Mouse (Mus musculus): Measurements from ENCODE around the gene Rasl10b. TPM values are rescaled to one million over a fixed set of nuclear protein-coding genes. Genes with fewer than 3 reads are reported as not detected.

Gene Rasl10b
- polyA plus RNA-seq, 2 experiments, result 0.06 to 0.31 TPM

- H3K4me1 ChIP-seq (replicated peaks; ENCODE audit: control insufficient read depth in 2 of 2, insufficient read depth in 2 of 2, low read length in 1 of 2), result peaks cover 0 to 4% of the 10 kb centered on the region in 2 experiments; a peak in 2 of 4 replicates
- no peak for DNase-seq (ENCODE audit: low read depth in 3 of 3, low spot score in 3 of 3)
- no peak for TF ChIP-seq CTCF (IDR thresholded peaks at IDR 0.05; ENCODE audit: low read depth)
- TF ChIP-seq EP300 (IDR thresholded peaks at IDR 0.05; ENCODE audit: low read depth), result no peak
- no peaks in the 10 kb centered on the region for H3K9me3 ChIP-seq (ENCODE audit: control insufficient read depth, low read length)
- no peak overlapping the region for H3K9ac ChIP-seq (replicated peaks)
- 85% methylated on average over 1 of the region's 1 CpGs for WGBS (ENCODE audit: insufficient replicate concordance)
- no peak overlapping the region for H3K4me2 ChIP-seq (ENCODE audit: low read depth)
- no peaks in the 10 kb centered on the region for H3K27me3 ChIP-seq (ENCODE audit: control insufficient read depth, insufficient read depth, low read length)
- H3K4me3 ChIP-seq (ENCODE audit: insufficient read depth in 1 of 2, low read depth in 2 of 2, low read length in 2 of 2), result no peak overlapping the region
- no peak overlapping the region for H3K27ac ChIP-seq
- no peak for ATAC-seq (ENCODE audit: insufficient read depth)
- H3K36me3 ChIP-seq (replicated peaks; ENCODE audit: control insufficient read depth, insufficient read depth, low read depth), result no peaks in the 10 kb centered on the region; the same call in 1 of the 2 replicates
These were observed 25.4 kb upstream of the Rasl10b start for GRCm38 (mm10) chr11:83383532-83383887.

- no peaks in the 10 kb centered on the region for H3K9me3 ChIP-seq (ENCODE audit: control insufficient read depth, low read length)
- WGBS (ENCODE audit: insufficient replicate concordance), result 83% methylated on average over 4 of the region's 4 CpGs
- no peak overlapping the region for H3K9ac ChIP-seq (replicated peaks)
- DNase-seq (ENCODE audit: low read depth in 3 of 3, low spot score in 3 of 3), result no peak
- H3K27me3 ChIP-seq (ENCODE audit: control insufficient read depth, insufficient read depth, low read length), result no peaks in the 10 kb centered on the region
- TF ChIP-seq EP300 (IDR thresholded peaks at IDR 0.05; ENCODE audit: low read depth) (no peak), CTCF (IDR thresholded peaks at IDR 0.05; ENCODE audit: low read depth) (no peak)
- H3K4me1 ChIP-seq (replicated peaks; ENCODE audit: control insufficient read depth in 2 of 2, insufficient read depth in 2 of 2, low read length in 1 of 2), result no peaks in the 10 kb centered on the region
- no peak overlapping the region for H3K4me2 ChIP-seq (ENCODE audit: low read depth)
- H3K36me3 ChIP-seq (replicated peaks; ENCODE audit: control insufficient read depth, insufficient read depth, low read depth), result peaks cover 7% of the 10 kb centered on the region
- H3K4me3 ChIP-seq (ENCODE audit: insufficient read depth in 1 of 2, low read depth in 2 of 2, low read length in 2 of 2), result no peak overlapping the region
- no peak overlapping the region for H3K27ac ChIP-seq
- ATAC-seq (ENCODE audit: insufficient read depth), result no peak
These were observed 15.9 kb upstream of the Rasl10b start for GRCm38 (mm10) chr11:83393062-83393461.

- DNase-seq (ENCODE audit: low read depth in 3 of 3, low spot score in 3 of 3) (no peak), ATAC-seq (ENCODE audit: insufficient read depth) (no peak)
- Histone ChIP-seq H3K9ac (replicated peaks) (no peak overlapping the region), H3K9me3 (ENCODE audit: control insufficient read depth, low read length) (no peaks in the 10 kb centered on the region), H3K36me3 (replicated peaks; ENCODE audit: control insufficient read depth, insufficient read depth, low read depth) (peaks cover 11% of the 10 kb centered on the region), H3K4me2 (ENCODE audit: low read depth) (no peak overlapping the region), H3K27ac (no peak overlapping the region), H3K27me3 (ENCODE audit: control insufficient read depth, insufficient read depth, low read length) (no peaks in the 10 kb centered on the region), H3K4me3 (ENCODE audit: insufficient read depth in 1 of 2, low read depth in 2 of 2, low read length in 2 of 2) (no peak overlapping the region), H3K4me1 (replicated peaks; ENCODE audit: control insufficient read depth in 2 of 2, insufficient read depth in 2 of 2, low read length in 1 of 2) (no peaks in the 10 kb centered on the region)
- WGBS (ENCODE audit: insufficient replicate concordance), result 56% methylated on average over 6 of the region's 6 CpGs
- TF ChIP-seq CTCF (IDR thresholded peaks at IDR 0.05; ENCODE audit: low read depth) (no peak), EP300 (IDR thresholded peaks at IDR 0.05; ENCODE audit: low read depth) (no peak)
These were observed 14.0 kb upstream of the Rasl10b start for GRCm38 (mm10) chr11:83394802-83395439.

GRCm38 (mm10) chr11:83397626-83398025 is 11.3 kb upstream of the Rasl10b start:
- Histone ChIP-seq H3K4me2 (ENCODE audit: low read depth) (no peak overlapping the region), H3K4me3 (ENCODE audit: insufficient read depth in 1 of 2, low read depth in 2 of 2, low read length in 2 of 2) (no peak overlapping the region), H3K27ac (no peak overlapping the region), H3K9ac (replicated peaks) (no peak overlapping the region), H3K9me3 (ENCODE audit: control insufficient read depth, low read length) (no peaks in the 10 kb centered on the region), H3K27me3 (ENCODE audit: control insufficient read depth, insufficient read depth, low read length) (no peaks in the 10 kb centered on the region), H3K36me3 (replicated peaks; ENCODE audit: control insufficient read depth, insufficient read depth, low read depth) (peaks cover 10% of the 10 kb centered on the region), H3K4me1 (replicated peaks; ENCODE audit: control insufficient read depth in 2 of 2, insufficient read depth in 2 of 2, low read length in 1 of 2) (no peaks in the 10 kb centered on the region)
- no peak for ATAC-seq (ENCODE audit: insufficient read depth)
- WGBS (ENCODE audit: insufficient replicate concordance), result 83% methylated on average over 7 of the region's 7 CpGs
- TF ChIP-seq CTCF (IDR thresholded peaks at IDR 0.05; ENCODE audit: low read depth) (no peak), EP300 (IDR thresholded peaks at IDR 0.05; ENCODE audit: low read depth) (no peak)
- DNase-seq (ENCODE audit: low read depth in 3 of 3, low spot score in 3 of 3), result no peak

GRCm38 (mm10) chr11:83398724-83399123 is 10.2 kb upstream of the Rasl10b start:
- no peaks in the 10 kb centered on the region for H3K27me3 ChIP-seq (ENCODE audit: control insufficient read depth, insufficient read depth, low read length)
- no peak overlapping the region for H3K9ac ChIP-seq (replicated peaks)
- ATAC-seq (ENCODE audit: insufficient read depth), result no peak
- no peaks in the 10 kb centered on the region for H3K4me1 ChIP-seq (replicated peaks; ENCODE audit: control insufficient read depth in 2 of 2, insufficient read depth in 2 of 2, low read length in 1 of 2)
- no peaks in the 10 kb centered on the region for H3K9me3 ChIP-seq (ENCODE audit: control insufficient read depth, low read length)
- WGBS (ENCODE audit: insufficient replicate concordance), result 50% methylated on average over 5 of the region's 5 CpGs
- H3K36me3 ChIP-seq (replicated peaks; ENCODE audit: control insufficient read depth, insufficient read depth, low read depth), result peaks cover 10% of the 10 kb centered on the region
- H3K4me3 ChIP-seq (ENCODE audit: insufficient read depth in 1 of 2, low read depth in 2 of 2, low read length in 2 of 2), result no peak overlapping the region
- DNase-seq (ENCODE audit: low read depth in 3 of 3, low spot score in 3 of 3), result no peak
- no peak overlapping the region for H3K27ac ChIP-seq
- TF ChIP-seq EP300 (IDR thresholded peaks at IDR 0.05; ENCODE audit: low read depth), result no peak
- TF ChIP-seq CTCF (IDR thresholded peaks at IDR 0.05; ENCODE audit: low read depth), result no peak
- H3K4me2 ChIP-seq (ENCODE audit: low read depth), result no peak overlapping the region
